13 mouse cellular contexts compared by ENCODE assay signal in the genomic region with DNA sequence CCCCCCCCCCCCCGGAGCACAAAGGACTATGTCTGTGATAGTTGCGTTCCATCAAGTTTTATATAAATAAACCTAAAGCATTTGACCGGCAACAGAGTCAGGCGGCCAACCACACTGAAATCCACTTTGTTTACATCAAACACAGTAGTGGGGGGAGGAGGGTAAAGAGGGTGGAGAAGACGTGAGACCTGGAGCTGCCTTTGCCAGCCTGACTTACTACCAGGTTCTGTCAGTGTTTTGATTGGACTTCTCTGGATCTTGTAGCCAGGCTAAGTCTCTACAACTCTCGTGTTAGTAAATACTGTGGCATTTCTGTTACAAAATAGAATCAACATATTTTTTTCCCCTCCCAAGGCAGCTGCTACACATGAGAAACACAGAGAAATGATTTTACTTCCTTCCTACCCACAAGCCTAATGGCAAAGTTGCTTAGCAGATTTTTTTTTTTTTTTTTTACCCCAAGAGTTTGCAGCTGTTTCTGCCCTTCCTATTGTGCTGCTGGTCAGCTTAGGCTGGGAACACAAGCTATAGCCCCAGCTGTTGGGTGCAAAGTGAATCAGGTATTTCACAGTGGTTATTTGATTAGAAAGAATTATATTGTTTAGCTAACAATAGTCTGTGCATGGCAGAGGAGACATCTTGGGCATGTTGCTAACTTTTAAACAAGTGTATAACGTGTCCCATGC. TPM values are rescaled to one million over a fixed set of nuclear protein-coding genes. Genes with fewer than 3 reads are reported as not detected.
A peak's percentile ranks its signal among the peaks of the same experiment; 100 is the strongest.
DNase-seq lines count a peak whose midpoint lies in the region; ATAC-seq and TF ChIP-seq lines count a peak whose summit lies in the region.
"Had no signal": no experiment of that assay in that cellular context is flagged by ENCODE, and none has a peak within 500 bp of the region (broad histone marks: within the 10 kb centered on the region; RNA-seq: fewer than 3 reads in every experiment).

No protein-coding gene starts in this region.

- H3K36me3 ChIP-seq in liver, postnatal 0 days (replicated peaks; ENCODE audit: insufficient read depth, low read length) = no peaks in the 10 kb centered on the region
- H3K36me3 ChIP-seq in liver, embryonic 11.5 days (ENCODE audit: control insufficient read depth, insufficient read depth, low read length) = no peaks in the 10 kb centered on the region
- no peaks in the 10 kb centered on the region for H3K36me3 ChIP-seq in limb, embryonic 14.5 days (ENCODE audit: control insufficient read depth, insufficient read depth, low read length)

- TF ChIP-seq POLR2A in limb, embryonic 14.5 days (IDR thresholded peaks at IDR 0.05; ENCODE audit: borderline replicate concordance, extremely low read depth, insufficient read depth, insufficient read length) = no peak

- peaks cover 4% of the 10 kb centered on the region; the same call in 1 of the 2 replicates for H3K4me1 ChIP-seq in liver, postnatal 0 days (ENCODE audit: insufficient read depth)
- no peaks in the 10 kb centered on the region; the same call in 1 of the 2 replicates for H3K4me1 ChIP-seq in liver, embryonic 11.5 days (replicated peaks; ENCODE audit: control insufficient read depth, insufficient read depth, low read length)
- H3K4me1 ChIP-seq in limb, embryonic 14.5 days (ENCODE audit: control insufficient read depth, insufficient read depth, low read length) = no peaks in the 10 kb centered on the region; the same call in 1 of the 2 replicates

- H3K27ac ChIP-seq in gastrocnemius, adult 2 months = peak overlapping the region; percentile 69
- no peak overlapping the region for H3K27ac ChIP-seq in liver, postnatal 0 days (ENCODE audit: low read depth)
- no peak overlapping the region for H3K27ac ChIP-seq in liver, embryonic 11.5 days (ENCODE audit: low read depth, low read length)
- H3K27ac ChIP-seq in limb, embryonic 14.5 days (replicated peaks; ENCODE audit: low read depth, low read length) = no peak overlapping the region; the same call in 1 of the 2 replicates
- H3K27ac ChIP-seq: hindbrain, postnatal 0 days; macrophage had no signal

- no peaks in the 10 kb centered on the region for H3K9me3 ChIP-seq in liver, postnatal 0 days (ENCODE audit: low read length)
- H3K9me3 ChIP-seq in liver, embryonic 11.5 days (ENCODE audit: control insufficient read depth, low read length) = no peaks in the 10 kb centered on the region
- no peaks in the 10 kb centered on the region for H3K9me3 ChIP-seq in limb, embryonic 14.5 days (ENCODE audit: control insufficient read depth, low read length)

- H3K4me3 ChIP-seq in gastrocnemius, adult 2 months = peak overlapping the region; percentile 34
- H3K4me3 ChIP-seq in liver, postnatal 0 days (ENCODE audit: low read depth, low read length) = no peak overlapping the region
- no peak overlapping the region for H3K4me3 ChIP-seq in liver, embryonic 11.5 days (ENCODE audit: low read depth, low read length)
- H3K4me3 ChIP-seq in limb, embryonic 14.5 days (replicated peaks; ENCODE audit: low read length) = no peak overlapping the region

- H3K27me3 ChIP-seq in liver, postnatal 0 days (ENCODE audit: insufficient read depth, low read length) = no peaks in the 10 kb centered on the region
- H3K27me3 ChIP-seq in liver, embryonic 11.5 days (replicated peaks; ENCODE audit: control insufficient read depth, insufficient read depth, low read length) = no peaks in the 10 kb centered on the region
- no peaks in the 10 kb centered on the region for H3K27me3 ChIP-seq in limb, embryonic 14.5 days (ENCODE audit: control insufficient read depth, insufficient read depth, low read length)

- 29% methylated on average over 7 of the region's 7 CpGs for WGBS in liver, postnatal 0 days (ENCODE audit: insufficient replicate concordance)
- WGBS in liver, embryonic 11.5 days = 41% methylated on average over 7 of the region's 7 CpGs
- 32% methylated on average over 7 of the region's 7 CpGs for WGBS in limb, embryonic 14.5 days

- no peak for TF ChIP-seq EP300 in liver, postnatal 0 days (IDR thresholded peaks at IDR 0.05; ENCODE audit: low read depth)

- intact Hi-C loops in gastrocnemius, adult 2 months (cut with DNase I) = no loop called here

- ATAC-seq in liver, postnatal 0 days = no peak
- ATAC-seq in liver, embryonic 11.5 days (replicated peaks; ENCODE audit: low FRiP score) = no peak
- peak; percentile 82 for ATAC-seq in limb, embryonic 14.5 days (ENCODE audit: low FRiP score, low read depth)
- ATAC-seq: activated CD4-positive, CD25-positive, alpha-beta regulatory T cell, adult 4 months; hindbrain, postnatal 0 days had no signal

- no peak for TF ChIP-seq CTCF in gastrocnemius, adult 2 months (IDR thresholded peaks at IDR 0.05)
- no peak for TF ChIP-seq CTCF in liver, postnatal 0 days (IDR thresholded peaks at IDR 0.05; ENCODE audit: low read depth)

- 0 out of 2 replicates have a peak overlapping the region, but pooled peaks have one; percentile 19 for H3K4me2 ChIP-seq in liver, postnatal 0 days (ENCODE audit: low read depth, low read length)
- H3K4me2 ChIP-seq in liver, embryonic 11.5 days = no peak overlapping the region
- no peak overlapping the region for H3K4me2 ChIP-seq in limb, embryonic 14.5 days (replicated peaks; ENCODE audit: low read depth, low read length, severe bottlenecking)

- H3K9ac ChIP-seq in liver, postnatal 0 days (replicated peaks) = no peak overlapping the region
- no peak overlapping the region for H3K9ac ChIP-seq in liver, embryonic 11.5 days (ENCODE audit: low read depth, low read length)
- H3K9ac ChIP-seq in limb, embryonic 14.5 days (ENCODE audit: low read depth, low read length, severe bottlenecking) = no peak overlapping the region

- no peak for DNase-seq in gastrocnemius, adult 2 months
- no peak for DNase-seq in gastrocnemius, adult 18-20 months (ENCODE audit: low spot score)
- peak; percentile 12 for DNase-seq in liver, postnatal 0 days
- no peak for DNase-seq in liver, embryonic 11.5 days (ENCODE audit: low spot score)
- peak; percentile 42 for DNase-seq in adipocyte (ENCODE audit: low spot score)
- peak; percentile 52 for DNase-seq in limb, embryonic 14.5 days (ENCODE audit: low spot score)
- DNase-seq in ovary, adult 18-20 months (ENCODE audit: low spot score) = no peak
- DNase-seq in thymus, postnatal 14 days = no peak
- DNase-seq: cerebellum, adult 9-11 months; heart, adult 11 months had no signal

RNA-seq across cellular contexts. Expression of gene Met, which starts 52.3 kb away (rescaled TPM):
- total RNA-seq in gastrocnemius, adult 2 months (2021) = 10 to 100 TPM in 1 of 2 experiments, 1 to 10 TPM in 1; 6.9 to 10.6 TPM
- total RNA-seq in gastrocnemius, adult 18-20 months (2021) = 10 to 100 TPM in 1 of 2 experiments, 1 to 10 TPM in 1; 9.9 to 10.3 TPM
- polyA plus RNA-seq in liver, postnatal 0 days (2015; fragmentation: Nextera tagmentation; extraction: Ambion mirVana) = 7.2 and 8.2 TPM in 2 replicates
- polyA plus RNA-seq in liver, embryonic 11.5 days (2014; fragmentation: Nextera tagmentation; extraction: Ambion mirVana) = 7.8 and 8.2 TPM in 2 replicates
- polyA plus RNA-seq in limb, embryonic 14.5 days (2012; rRNA removed) = 3.8 and 4.3 TPM in 2 replicates
- polyA plus RNA-seq in limb, embryonic 14.5 days (2014; fragmentation: Nextera tagmentation; extraction: Ambion mirVana) = 5.9 and 6.0 TPM in 2 replicates
- polyA plus RNA-seq: activated CD4-positive, CD25-positive, alpha-beta regulatory T cell, adult 4 months had no signal

Comparison
In these comparisons a context has a peak if more than half of its experiments do, and no peak if none do; other contexts are left out.
1. DNase-seq: peak in liver, postnatal 0 days (single experiment), adipocyte (single experiment) and limb, embryonic 14.5 days (single experiment); none in gastrocnemius, adult 2 months (single experiment), gastrocnemius, adult 18-20 months (single experiment), liver, embryonic 11.5 days (single experiment), ovary, adult 18-20 months (single experiment) and thymus, postnatal 14 days (single experiment).